Mouse (Mus musculus): ENCODE results near the gene Mif4gd.

Gene Mif4gd

DNA sequence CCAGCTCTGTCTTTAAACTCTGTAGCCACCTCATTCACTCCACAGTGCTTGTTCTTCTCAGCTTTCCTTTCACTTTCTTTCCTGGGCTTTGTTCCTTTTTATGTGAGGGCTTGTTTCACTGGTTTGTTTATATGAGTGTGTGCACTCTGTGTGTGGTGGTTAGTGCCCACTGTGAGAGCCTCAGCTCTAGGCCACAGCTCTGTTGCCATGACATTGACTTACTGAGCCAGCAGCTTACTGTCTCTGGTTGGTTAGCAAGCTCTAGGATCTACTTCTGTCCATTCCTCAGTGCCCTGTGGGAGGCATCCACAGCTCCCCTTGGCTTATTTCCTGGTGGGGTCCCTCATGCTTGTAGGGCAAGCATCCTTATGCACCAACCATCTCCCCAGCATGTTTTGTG, 33.7 kb downstream of the Mif4gd start:
- DNase-seq (ENCODE audit: inconsistent ontology term) = no peak

DNA sequence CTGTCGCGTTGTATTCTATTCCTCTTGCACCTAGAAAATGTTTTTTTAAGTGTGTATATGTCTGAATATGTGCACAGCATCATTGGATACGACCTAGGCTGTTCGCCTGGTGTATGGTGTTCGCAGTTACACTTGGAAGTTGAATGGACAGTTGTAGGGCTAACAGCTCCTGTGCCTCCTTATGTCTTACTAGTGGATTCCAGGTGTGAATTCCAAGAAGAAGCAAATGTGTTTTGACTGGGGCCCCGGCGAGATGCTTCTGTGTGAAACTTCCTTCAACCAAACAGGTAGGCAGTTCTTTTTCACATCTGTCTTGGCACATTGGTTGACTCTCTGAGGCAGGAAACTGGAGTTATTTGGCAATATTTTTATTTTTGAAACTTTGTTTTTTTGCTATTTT, 47.8 kb downstream of the Mif4gd start:
- no peak for DNase-seq (ENCODE audit: inconsistent ontology term)

DNA sequence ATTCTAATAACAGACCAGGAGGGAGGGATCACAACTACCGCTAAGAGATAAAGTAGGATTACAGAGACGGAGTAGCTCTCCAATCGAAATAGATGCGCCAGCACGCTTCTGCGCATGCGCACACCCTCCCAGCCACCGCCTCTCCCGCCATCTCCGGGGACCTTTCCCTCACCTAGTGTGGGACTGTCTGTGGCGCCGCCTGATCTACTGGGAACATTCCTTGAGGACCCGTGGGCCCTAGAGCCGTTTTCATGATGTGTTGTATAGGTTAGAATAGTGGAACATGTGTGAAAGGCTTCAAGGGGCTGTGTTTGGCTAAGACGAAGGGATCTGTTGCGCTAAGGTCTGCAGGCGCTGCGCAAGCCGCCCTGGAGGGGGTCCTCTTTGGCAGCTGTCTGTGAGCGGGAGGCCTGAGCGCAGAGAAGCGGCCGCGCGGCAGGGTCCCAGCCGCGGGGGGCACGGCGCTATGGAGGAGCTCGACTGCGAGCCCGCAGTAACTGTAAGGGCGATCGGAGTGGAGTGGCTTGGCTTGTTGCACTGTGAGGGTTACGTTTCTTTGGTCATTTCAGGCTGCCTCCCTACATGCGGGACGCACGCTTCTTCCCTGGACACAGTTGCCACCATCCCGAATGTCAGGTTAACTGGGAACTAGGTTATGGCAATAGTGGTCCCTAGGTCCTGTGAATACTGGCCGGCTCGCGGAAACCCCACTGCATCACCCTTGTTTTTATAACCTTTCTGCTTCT, 48.5 kb downstream of the Mif4gd start, which contains the start of gene Nup85:
Gene Nup85 (plus strand): TSS at position 371 of the 746 bp plus-strand sequence.
- DNase-seq (ENCODE audit: inconsistent ontology term) = peak; percentile 97

DNA sequence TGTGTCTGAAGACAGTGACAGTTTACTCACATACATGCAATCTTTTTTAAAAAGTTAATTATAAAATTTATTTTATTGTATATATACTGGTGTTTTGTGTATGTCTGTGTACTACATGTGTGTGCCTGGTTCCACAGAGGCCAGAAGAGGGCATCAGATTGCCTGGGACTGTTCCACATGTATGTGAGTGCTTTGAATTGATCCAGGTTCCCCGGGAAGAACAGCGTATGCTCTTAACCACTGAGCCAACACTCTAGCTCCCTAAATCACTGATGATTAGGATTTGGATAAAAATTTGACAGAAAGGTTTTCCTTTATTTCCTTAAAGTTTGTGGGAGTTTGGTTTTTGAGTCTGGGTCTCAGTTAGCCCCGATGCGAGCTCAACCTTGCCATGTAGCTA, 49.4 kb downstream of the Mif4gd start:
- no peak for DNase-seq (ENCODE audit: inconsistent ontology term)
